Mouse (Mus musculus) layer of hippocampus, adult 8-10 months (tissue): Measurements from ENCODE around the gene Ssbp2. TPM values are rescaled to one million over a fixed set of nuclear protein-coding genes. Genes with fewer than 3 reads are reported as not detected.

Source experiments
- DNase-seq, 2 experiments: peaks; one replicate each; pipeline ENCODE4 v3.0.0; 2022; ENCODE audit warnings: low spot score in 2 of 2
- total RNA-seq, 4 experiments: library from RNA; stranded (reverse); gene quantifications; 2 replicates each; pipeline ENCODE4 v1.2.4; 2022

Gene Ssbp2
- total RNA-seq, 4 experiments from 2014 or later, result 127 to 141 (median 133) TPM

DNA sequence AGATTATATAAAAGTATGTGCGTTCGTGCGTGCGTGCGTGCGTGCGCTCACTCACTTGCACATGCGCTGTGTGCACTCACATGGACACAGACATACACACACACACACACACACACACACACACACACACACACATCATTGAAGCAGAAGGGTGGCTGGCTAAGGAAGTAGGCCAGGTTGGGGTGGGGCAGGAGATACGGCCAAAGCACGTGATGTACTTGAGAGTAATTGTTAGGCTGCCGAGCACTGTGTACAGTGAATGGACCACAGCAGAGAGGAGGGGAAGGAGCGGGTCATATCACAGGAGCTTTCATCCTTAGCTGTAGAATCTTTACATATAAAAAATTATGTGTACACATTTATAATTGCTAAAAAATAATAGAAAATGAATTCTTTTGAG lies 66.0 kb downstream of the Ssbp2 start:
- no peak for DNase-seq

DNA sequence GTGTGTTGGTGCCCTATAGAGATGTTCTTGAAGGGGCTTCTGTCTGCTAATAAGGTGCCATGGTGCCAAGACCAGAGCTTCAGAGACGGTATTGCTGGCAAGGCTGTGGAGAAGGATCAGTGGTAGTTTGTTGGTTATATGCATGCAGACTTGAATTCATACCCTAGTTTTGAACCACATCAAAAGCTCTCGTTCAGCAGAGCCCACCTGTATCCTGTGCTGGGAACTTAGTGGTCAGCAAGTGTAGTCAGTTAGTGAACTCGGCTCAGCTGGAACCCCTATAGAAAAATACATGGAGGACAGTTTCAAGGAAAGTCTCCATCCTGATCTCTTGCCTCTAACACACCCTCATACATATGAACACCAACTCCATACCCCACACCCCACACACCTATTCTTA lies 69.7 kb downstream of the Ssbp2 start:
- DNase-seq, result no peak

DNA sequence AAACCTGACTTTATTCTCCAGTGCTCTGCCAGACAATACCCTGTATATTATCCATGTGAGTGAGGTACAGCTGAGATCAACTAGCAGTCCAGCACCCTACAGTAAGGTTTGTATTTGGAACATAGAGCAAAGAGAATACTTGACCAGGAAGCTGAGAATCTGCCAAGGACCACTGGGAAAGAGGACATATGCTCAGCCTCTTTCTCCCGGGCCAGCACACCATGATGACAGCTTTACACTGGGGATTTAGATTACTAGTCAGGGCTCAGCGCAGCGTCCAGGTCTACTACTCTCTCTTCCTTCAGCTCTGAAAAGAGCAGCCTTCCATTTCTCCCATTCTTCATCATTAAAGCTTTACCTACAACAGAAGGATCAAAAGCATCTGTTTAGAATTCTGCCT lies 76.6 kb downstream of the Ssbp2 start:
- no peak for DNase-seq

GRCm38 (mm10) chr13:91540145-91541068 lies 80.3 kb downstream of the Ssbp2 start:
- DNase-seq, result no peak

- DNase-seq, result no peak
These were observed 81.0 kb downstream of the Ssbp2 start for GRCm38 (mm10) chr13:91541069-91541429.

GRCm38 (mm10) chr13:91543555-91543954 lies 83.5 kb downstream of the Ssbp2 start:
- no peak for DNase-seq

GRCm38 (mm10) chr13:91564047-91564446 lies 104.0 kb downstream of the Ssbp2 start:
- no peak for DNase-seq

GRCm38 (mm10) chr13:91564755-91565154 lies 104.7 kb downstream of the Ssbp2 start:
- no peak for DNase-seq

DNA sequence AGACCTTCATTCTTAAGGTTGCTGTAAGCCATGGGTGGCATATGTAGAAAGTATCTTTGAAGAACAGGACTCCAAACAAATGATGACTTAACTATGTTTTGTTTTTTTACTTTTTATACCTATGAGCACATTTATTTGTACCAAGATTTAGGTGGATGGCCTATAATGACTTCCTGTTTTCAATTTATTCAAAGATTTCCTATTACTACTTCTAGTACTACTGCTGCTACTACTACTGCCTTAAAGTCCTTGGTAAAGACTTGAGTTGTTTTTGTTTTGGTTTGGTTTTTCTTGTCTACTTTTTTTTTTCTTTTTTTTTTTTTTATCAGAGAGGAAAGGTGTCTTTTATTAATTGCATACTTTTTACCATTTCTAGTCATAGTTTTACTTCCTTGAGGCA lies 121.4 kb downstream of the Ssbp2 start:
- DNase-seq, result no peak

GRCm38 (mm10) chr13:91582212-91582611 lies 122.1 kb downstream of the Ssbp2 start:
- no peak for DNase-seq

- no peak for DNase-seq
These were observed 126.3 kb downstream of the Ssbp2 start for GRCm38 (mm10) chr13:91586368-91586767.

DNA sequence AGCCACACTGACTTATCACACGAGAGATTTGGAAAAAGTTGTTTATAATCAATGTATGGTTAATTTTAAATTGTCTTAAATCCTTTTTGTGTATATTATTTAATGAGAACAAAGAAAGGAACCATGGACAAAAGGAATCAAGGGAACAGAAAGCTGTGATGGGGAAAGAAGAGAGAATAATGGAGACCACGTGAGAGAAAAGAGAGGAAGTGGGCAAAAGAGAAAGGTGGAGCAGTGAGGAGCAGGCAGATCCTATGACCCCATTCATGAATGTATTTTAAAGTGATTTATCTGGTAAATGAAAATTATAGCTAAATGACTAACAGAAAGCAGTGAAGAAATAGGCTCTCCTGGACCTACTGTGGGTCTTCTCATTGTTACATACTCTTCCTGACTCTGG lies 128.4 kb downstream of the Ssbp2 start:
- no peak for DNase-seq

DNA sequence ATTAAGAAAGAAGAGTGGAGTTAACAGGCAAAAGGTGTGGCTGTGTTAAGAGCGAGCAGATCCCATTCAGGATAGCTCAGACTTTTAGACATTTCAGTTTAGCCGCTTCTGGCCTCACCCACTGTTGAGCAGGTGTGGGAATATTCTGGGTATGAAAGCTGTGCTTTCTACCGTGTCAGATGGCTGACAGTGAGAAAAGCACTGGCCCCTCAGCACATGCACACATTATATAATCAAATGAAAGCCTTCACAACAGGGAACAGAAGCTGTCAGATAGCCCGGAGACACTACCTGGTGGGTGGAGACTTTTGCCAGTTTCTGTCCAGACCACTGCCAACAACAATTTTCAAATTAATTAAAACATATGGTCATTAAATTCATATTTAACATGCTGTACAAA lies 131.8 kb downstream of the Ssbp2 start:
- peak; percentile 35 to 44 for DNase-seq

DNA sequence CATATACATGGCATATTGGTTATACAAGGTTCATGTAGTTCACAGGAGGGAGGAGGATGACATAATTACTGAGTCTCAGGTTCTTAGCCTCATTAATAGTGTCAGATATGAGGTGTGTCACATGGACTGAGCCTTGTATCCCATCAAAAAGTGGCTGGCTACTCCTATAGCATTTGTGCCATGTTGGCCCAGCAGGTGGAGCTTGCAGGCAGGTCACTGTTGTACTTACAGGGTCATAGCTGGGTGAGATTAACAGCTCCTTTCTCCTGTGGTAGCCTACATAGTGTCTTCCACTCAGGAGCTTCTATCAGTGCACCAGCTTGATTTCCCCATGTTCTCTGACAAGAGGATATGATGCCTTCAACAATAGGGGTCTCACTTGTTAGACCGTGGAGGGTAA lies 135.2 kb downstream of the Ssbp2 start:
- no peak for DNase-seq

DNA sequence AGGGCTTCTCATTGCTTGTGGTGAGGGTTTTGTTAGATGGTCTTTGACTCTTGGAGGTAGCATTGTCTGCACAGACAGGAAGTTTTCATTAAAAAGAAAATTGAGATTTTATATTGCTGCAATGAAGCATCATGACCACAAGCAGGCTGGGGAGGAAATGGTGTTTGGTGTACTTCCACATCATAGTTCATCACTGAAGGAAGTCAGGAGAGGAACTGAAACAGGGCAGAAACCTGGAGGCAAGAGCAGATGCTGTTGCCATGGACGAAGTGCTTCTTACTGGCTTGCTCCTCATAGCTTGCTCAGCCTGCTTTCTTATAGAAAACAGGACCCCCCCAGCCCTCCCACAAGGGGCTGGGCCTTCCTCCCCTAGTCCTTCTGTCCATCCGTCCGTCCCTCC lies 139.5 kb downstream of the Ssbp2 start:
- DNase-seq, result no peak

GRCm38 (mm10) chr13:91605043-91605840 lies 145.2 kb downstream of the Ssbp2 start:
- no peak for DNase-seq

DNA sequence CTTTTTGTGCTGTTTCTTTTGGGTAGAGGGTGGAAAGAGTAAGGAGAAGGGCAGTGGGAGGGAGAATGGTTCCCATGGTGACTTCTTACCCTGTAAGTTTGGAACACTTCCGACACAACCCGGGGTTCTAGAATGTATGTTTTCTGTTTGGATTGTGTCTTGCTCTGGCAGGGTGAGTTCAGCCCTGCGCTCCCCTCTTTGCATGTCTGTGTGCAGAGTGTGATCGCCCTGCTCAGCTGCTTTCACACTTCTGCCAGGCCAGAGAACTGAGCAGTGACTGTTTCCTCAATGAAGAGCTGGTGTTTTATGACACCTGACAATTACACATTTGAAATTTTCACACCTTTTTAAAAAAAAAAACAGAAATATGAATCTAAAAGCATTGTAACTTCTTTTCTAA lies 150.5 kb downstream of the Ssbp2 start:
- DNase-seq, result no peak

DNA sequence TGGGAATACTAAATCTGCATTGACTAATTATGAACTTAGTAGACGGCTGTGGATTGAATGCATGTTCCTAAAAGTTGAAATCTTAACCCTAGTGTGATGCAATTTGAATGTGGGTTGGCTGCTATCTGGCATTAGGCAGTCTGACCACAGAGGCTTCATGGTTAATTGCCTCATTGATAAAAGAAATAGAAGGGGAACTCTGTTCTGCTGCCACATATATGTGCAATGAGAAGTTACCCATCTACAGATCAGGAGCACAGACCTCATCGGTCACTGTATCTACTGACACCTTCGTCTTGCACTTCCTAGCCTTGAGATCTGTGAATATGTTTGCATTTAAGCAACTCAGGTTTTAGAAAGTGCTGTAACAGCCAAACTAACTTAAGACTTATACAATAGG lies 151.8 kb downstream of the Ssbp2 start:
- DNase-seq, result no peak

- no peak for DNase-seq
These were observed 152.5 kb downstream of the Ssbp2 start for GRCm38 (mm10) chr13:91612578-91612977.

DNA sequence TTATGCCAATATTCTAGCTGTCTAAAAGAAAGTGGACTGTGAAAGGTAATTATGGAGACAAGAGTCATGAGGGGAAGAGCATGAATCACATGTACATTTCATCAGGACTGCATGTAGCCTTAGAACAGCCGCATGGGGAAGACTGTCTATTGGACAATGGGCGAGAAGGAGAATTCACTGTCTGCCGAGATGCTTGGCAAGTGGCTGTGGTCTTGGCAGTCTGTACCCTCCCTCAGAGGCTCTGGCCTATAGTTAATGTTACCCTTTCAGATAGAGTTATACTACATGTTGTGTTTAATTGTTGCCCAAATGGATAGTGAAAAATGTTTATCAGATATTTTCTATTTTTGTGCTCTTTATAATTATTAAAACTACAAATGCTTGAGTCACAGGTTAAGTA lies 156.0 kb downstream of the Ssbp2 start:
- DNase-seq, result no peak

DNA sequence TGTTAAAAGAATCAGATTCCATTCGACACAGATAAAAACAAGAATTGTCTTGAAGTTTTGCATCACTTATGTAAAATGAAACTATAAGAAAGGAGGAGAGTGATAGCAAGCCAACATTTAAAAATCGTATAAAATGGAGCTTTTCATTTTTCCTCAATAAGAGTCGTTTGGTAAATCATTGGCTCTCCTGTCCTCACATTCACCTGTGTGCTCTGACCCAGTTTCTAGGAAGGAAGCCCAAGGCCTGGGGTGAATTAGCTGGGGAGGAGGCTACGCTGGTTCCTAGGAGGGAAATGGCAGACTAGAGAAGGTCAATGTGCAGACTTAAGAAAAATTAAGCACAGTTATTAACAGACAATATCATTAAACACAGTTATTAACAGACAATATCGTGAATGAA lies 156.8 kb downstream of the Ssbp2 start:
- no peak for DNase-seq

GRCm38 (mm10) chr13:91619431-91619830 lies 159.3 kb downstream of the Ssbp2 start:
- DNase-seq, result no peak

GRCm38 (mm10) chr13:91620541-91620940 lies 160.5 kb downstream of the Ssbp2 start:
- DNase-seq, result no peak
